Mouse (Mus musculus) bone marrow, adult 2 months (tissue): ENCODE results near the gene Soga1.

Experiments
- CTCF ChIP-seq: fragments of 200-500 bp; IDR thresholded peaks from 2 replicates; pipeline ENCODE4 v1.5.1; 2011; ENCODE audit warnings: low read length, control low read depth; ENCODE audit not compliant: control insufficient read depth, insufficient read depth
- POLR2A ChIP-seq: fragments of 200-500 bp; IDR thresholded peaks from 2 replicates; pipeline ENCODE4 v1.6.1; 2011; ENCODE audit warnings: low read depth, mild to moderate bottlenecking, control low read depth, low read length, borderline replicate concordance; ENCODE audit not compliant: control insufficient read depth

DNA sequence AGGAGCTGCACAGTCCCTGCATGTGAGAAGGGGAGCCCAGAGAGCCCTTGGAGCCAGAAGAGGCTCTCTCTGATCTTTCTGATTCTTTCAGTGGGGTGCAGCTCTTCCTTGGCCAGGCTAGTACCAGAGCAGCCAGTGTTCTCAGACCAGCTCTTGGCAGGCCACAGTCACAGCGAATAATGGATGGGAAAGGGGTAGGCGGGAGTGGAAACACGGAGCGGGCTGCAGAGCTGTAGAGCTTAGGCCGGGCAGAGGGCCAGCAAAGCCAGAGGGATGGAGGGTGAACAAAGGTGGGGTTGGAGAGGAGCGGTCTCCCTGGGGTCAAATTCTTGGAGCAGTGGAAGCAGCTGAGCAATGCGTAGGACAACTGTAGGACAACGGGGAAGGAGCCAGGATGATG lies 13.0 kb upstream of the Soga1 start:
- TF ChIP-seq POLR2A (no peak), CTCF (no peak)
